Mouse (Mus musculus): ENCODE measurements at regions not wholly inside any gene's neighbourhood (a gene's known extent, or its start where the extent isn't known, plus 50 kb on each side); places are given as distances from the start of the nearest gene placed in this dataset.

DNA sequence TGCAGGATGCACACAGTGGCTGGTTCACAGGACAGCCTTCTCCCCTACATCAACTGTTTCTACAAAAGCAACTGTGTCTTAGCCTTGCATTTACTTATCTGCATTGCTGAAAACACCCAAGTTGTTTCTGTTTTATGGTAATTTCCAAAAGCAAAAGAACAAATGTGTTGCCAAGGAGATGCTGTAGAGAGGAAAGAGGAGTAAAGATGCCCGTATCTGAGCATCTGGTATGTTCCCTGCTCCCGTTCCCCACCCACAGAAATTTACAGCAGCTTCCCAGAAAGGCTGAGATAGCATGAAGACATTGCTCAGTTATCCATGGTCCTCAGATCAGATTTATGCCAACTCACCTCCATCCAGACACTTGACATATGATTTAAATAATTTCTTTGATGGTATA is 104.5 kb upstream of the Npy2r start:
- TF ChIP-seq ZNF384 (IDR thresholded peaks at IDR 0.05; ENCODE audit: low read depth, low read length) = no peak
- TF ChIP-seq MAFK (IDR thresholded peaks at IDR 0.05; ENCODE audit: insufficient read depth, low read depth, low read length) = no peak
- TF ChIP-seq CHD2 (IDR thresholded peaks at IDR 0.05; ENCODE audit: low read depth, low read length) = no peak

Measured in ES-E14 (cell line).